Mouse (Mus musculus): ENCODE measurements at regions not wholly inside any gene's neighbourhood (a gene's known extent, or its start where the extent isn't known, plus 50 kb on each side); places are given as distances from the start of the nearest gene placed in this dataset.

GRCm38 (mm10) chr3:41302805-41303204 is 220.0 kb upstream of the Pgrmc2 start:
- no peak for DNase-seq (ENCODE audit: low read depth)

- no peak for DNase-seq (ENCODE audit: low read depth)
Observed at GRCm38 (mm10) chr3:41298776-41299175, 215.9 kb upstream of the Pgrmc2 start.

GRCm38 (mm10) chr3:41296152-41296809 is 213.4 kb upstream of the Pgrmc2 start:
- no peak for DNase-seq (ENCODE audit: low read depth)

- no peak for DNase-seq (ENCODE audit: low read depth)
Observed at GRCm38 (mm10) chr3:41295150-41295549, 212.3 kb upstream of the Pgrmc2 start.

GRCm38 (mm10) chr3:41290535-41291307 is 207.9 kb upstream of the Pgrmc2 start:
- no peak for DNase-seq (ENCODE audit: low read depth)

- DNase-seq (ENCODE audit: low read depth) = no peak
Observed at GRCm38 (mm10) chr3:41288735-41289134, 205.9 kb upstream of the Pgrmc2 start.

- no peak for DNase-seq (ENCODE audit: low read depth)
Observed at GRCm38 (mm10) chr3:41288066-41288465, 205.2 kb upstream of the Pgrmc2 start.

- no peak for DNase-seq (ENCODE audit: low read depth)
Observed at GRCm38 (mm10) chr3:41285336-41285735, 202.5 kb upstream of the Pgrmc2 start.

- no peak for DNase-seq (ENCODE audit: low read depth)
Observed at GRCm38 (mm10) chr3:41284897-41285296, 202.1 kb upstream of the Pgrmc2 start.

- DNase-seq (ENCODE audit: low read depth) = no peak
Observed at GRCm38 (mm10) chr3:41282431-41283037, 199.7 kb upstream of the Pgrmc2 start.

- no peak for DNase-seq (ENCODE audit: low read depth)
Observed at GRCm38 (mm10) chr3:41276096-41276495, 193.2 kb upstream of the Pgrmc2 start.

GRCm38 (mm10) chr3:41268516-41268915 is 185.7 kb upstream of the Pgrmc2 start:
- DNase-seq (ENCODE audit: low read depth) = no peak

GRCm38 (mm10) chr3:41266216-41266615 is 183.4 kb upstream of the Pgrmc2 start:
- DNase-seq (ENCODE audit: low read depth) = no peak

GRCm38 (mm10) chr3:41265399-41265798 is 182.6 kb upstream of the Pgrmc2 start:
- DNase-seq (ENCODE audit: low read depth) = no peak

GRCm38 (mm10) chr3:41258291-41258690 is 175.4 kb upstream of the Pgrmc2 start:
- no peak for DNase-seq (ENCODE audit: low read depth)

- DNase-seq (ENCODE audit: low read depth) = no peak
Observed at GRCm38 (mm10) chr3:41244960-41245359, 162.1 kb upstream of the Pgrmc2 start.

- no peak for DNase-seq (ENCODE audit: low read depth)
Observed at GRCm38 (mm10) chr3:41241856-41242552, 159.2 kb upstream of the Pgrmc2 start.

GRCm38 (mm10) chr3:41239801-41240200 is 157.0 kb upstream of the Pgrmc2 start:
- DNase-seq (ENCODE audit: low read depth) = no peak

- DNase-seq (ENCODE audit: low read depth) = no peak
Observed at GRCm38 (mm10) chr3:41239246-41239645, 156.4 kb upstream of the Pgrmc2 start.

- no peak for DNase-seq (ENCODE audit: low read depth)
Observed at GRCm38 (mm10) chr3:41238046-41238445, 155.2 kb upstream of the Pgrmc2 start.

- DNase-seq (ENCODE audit: low read depth) = no peak
Observed at GRCm38 (mm10) chr3:41235610-41236009, 152.8 kb upstream of the Pgrmc2 start.

GRCm38 (mm10) chr3:41234994-41235393 is 152.1 kb upstream of the Pgrmc2 start:
- DNase-seq (ENCODE audit: low read depth) = no peak

All from gonadal fat pad, adult 2 months (tissue).